Mouse (Mus musculus) embryonic fibroblast, embryonic 13.5 days (primary cell): ENCODE data around the gene Atp6v1d.

Experiments
- CTCF ChIP-seq: IDR thresholded peaks from 2 replicates; pipeline ENCODE4 v1.5.1; 2011; ENCODE audit warnings: mild to moderate bottlenecking, control low read depth, low read length, moderate library complexity, borderline replicate concordance; ENCODE audit not compliant: insufficient read depth
- POLR2A ChIP-seq: IDR thresholded peaks from 2 replicates; pipeline ENCODE4 v1.6.1; 2011; ENCODE audit warnings: low read depth, mild to moderate bottlenecking, control low read depth, low read length, moderate library complexity

DNA sequence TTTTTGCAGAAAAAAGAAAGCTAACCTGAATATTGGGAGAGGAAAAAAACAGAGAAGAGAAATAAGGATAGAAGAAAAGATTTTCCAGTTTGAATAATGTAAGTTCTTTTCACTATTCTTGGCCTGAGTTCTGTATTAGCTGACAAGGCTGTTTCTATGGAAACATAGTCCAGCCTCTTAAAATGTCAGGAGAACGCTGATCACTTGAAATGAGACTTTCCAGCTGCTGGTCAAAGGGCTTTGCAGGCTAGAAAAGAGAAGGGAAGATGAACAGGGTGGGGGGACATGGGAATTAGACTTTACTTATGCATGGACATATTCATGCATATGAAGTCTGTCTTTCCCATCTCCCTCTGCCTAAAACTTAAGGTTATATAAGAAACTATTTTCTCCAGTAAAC is 67.2 kb downstream of the Atp6v1d start:
- TF ChIP-seq CTCF (no peak), POLR2A (no peak)
